Mouse (Mus musculus) heart, adult 2 months (tissue): ENCODE results near the gene Naa35.

Source experiments
- CTCF ChIP-seq: fragments of 200-600 bp; IDR thresholded peaks from 2 replicates; pipeline ENCODE4 v1.8.1; 2022; ENCODE audit warnings: antibody characterized with exemption, mild to moderate bottlenecking, moderate library complexity
- POLR2A ChIP-seq: fragments of 200-500 bp; IDR thresholded peaks from 2 replicates; pipeline ENCODE4 v1.6.1; 2011; ENCODE audit warnings: mild to moderate bottlenecking, low read depth, low read length, control low read depth; ENCODE audit not compliant: insufficient read depth

GRCm38 (mm10) chr13:59564505-59564904 is 20.6 kb upstream of the Naa35 start:
- TF ChIP-seq CTCF, result no peak
- no peak for TF ChIP-seq POLR2A
